Mouse (Mus musculus) bone marrow, adult 2 months (tissue): Measurements from ENCODE around the gene Gjb2. TPM values are rescaled to one million over a fixed set of nuclear protein-coding genes. Genes with fewer than 3 reads are reported as not detected.
"Not testable (repeated sequence)": the region's sequence is repeated elsewhere in the genome, so short reads cannot be mapped to it uniquely, and the experiment has no call there.

Experiments
- H3K27ac ChIP-seq: fragments of 200-500 bp; 2 replicates; pipeline ENCODE4 v1.5.1; 2012; ENCODE audit warnings: low read depth, mild to moderate bottlenecking, control low read depth, inconsistent platforms, low read length; ENCODE audit not compliant: control insufficient read depth, poor library complexity, insufficient read depth
- H3K4me1 ChIP-seq: fragments of 200-500 bp; 2 replicates; pipeline ENCODE4 v1.6.1; 2011; ENCODE audit warnings: low read length; ENCODE audit not compliant: control insufficient read depth, insufficient read depth
- H3K4me3 ChIP-seq: fragments of 200-500 bp; replicated peaks from 2 replicates; pipeline ENCODE3; 2011; ENCODE audit warnings: mild to moderate bottlenecking, low read depth, low read length, control low read depth; ENCODE audit not compliant: control insufficient read depth
- CTCF ChIP-seq: fragments of 200-500 bp; IDR thresholded peaks from 2 replicates; pipeline ENCODE4 v1.5.1; 2011; ENCODE audit warnings: low read length, control low read depth; ENCODE audit not compliant: control insufficient read depth, insufficient read depth
- POLR2A ChIP-seq: fragments of 200-500 bp; IDR thresholded peaks from 2 replicates; pipeline ENCODE4 v1.6.1; 2011; ENCODE audit warnings: low read depth, mild to moderate bottlenecking, control low read depth, low read length, borderline replicate concordance; ENCODE audit not compliant: control insufficient read depth
- WGBS: fragments of 180-500 bp; shearing (Covaris S2); methylation state at CpG from one replicate; pipeline ENCODE4 v1.1.7; 2018; 5-methylcytosine and 5-hydroxymethylcytosine counted together
- polyA plus RNA-seq: library from polyadenylated mRNA; stranded (reverse); fragments of >200 nt; gene quantifications from 2 replicates; pipeline ENCODE4 v1.2.4, GENCODE M21; 2011; ENCODE audit warnings: low replicate concordance; ENCODE audit not compliant: missing spikeins, insufficient read depth, insufficient read length

Gjb2 gene
- polyA plus RNA-seq, 1 experiment = 1.0 TPM

GRCm38 (mm10) chr14:57090001-57090400, 14.5 kb downstream of the Gjb2 start:
- Histone ChIP-seq H3K4me1 (no peaks in the 10 kb centered on the region), H3K4me3 (no peak overlapping the region), H3K27ac (no peak overlapping the region)
- WGBS = 58% methylated on average over 2 of the region's 2 CpGs
- no peak for TF ChIP-seq POLR2A
- no peak for TF ChIP-seq CTCF

GRCm38 (mm10) chr14:57089107-57089506, 15.4 kb downstream of the Gjb2 start:
- WGBS = 86% methylated on average over 7 of the region's 7 CpGs
- Histone ChIP-seq H3K4me3 (no peak overlapping the region), H3K4me1 (no peaks in the 10 kb centered on the region), H3K27ac (no peak overlapping the region)
- TF ChIP-seq CTCF (no peak), POLR2A (no peak)

GRCm38 (mm10) chr14:57084180-57084668, 20.3 kb downstream of the Gjb2 start:
- Histone ChIP-seq H3K4me3 (no peak overlapping the region), H3K4me1 (no peaks in the 10 kb centered on the region), H3K27ac (no peak overlapping the region)
- WGBS = 7% methylated on average over 11 of the region's 11 CpGs
- TF ChIP-seq CTCF = no peak
- TF ChIP-seq POLR2A = no peak

- TF ChIP-seq POLR2A (no peak), CTCF (no peak)
- H3K27ac ChIP-seq = no peak overlapping the region
- no peak overlapping the region for H3K4me3 ChIP-seq
- 80% methylated on average over 1 of the region's 1 CpGs for WGBS
- no peaks in the 10 kb centered on the region for H3K4me1 ChIP-seq
These were observed 21.6 kb downstream of the Gjb2 start for GRCm38 (mm10) chr14:57082863-57083262.

- 70% methylated on average over 6 of the region's 6 CpGs for WGBS
- H3K27ac ChIP-seq = no peak overlapping the region
- H3K4me3 ChIP-seq = no peak overlapping the region
- no peaks in the 10 kb centered on the region for H3K4me1 ChIP-seq
- TF ChIP-seq POLR2A (no peak), CTCF (no peak)
These were observed 29.0 kb downstream of the Gjb2 start for GRCm38 (mm10) chr14:57075537-57075936.

- not testable (repeated sequence) for H3K4me1 ChIP-seq, H3K27ac ChIP-seq, H3K4me3 ChIP-seq
- WGBS = 2% methylated on average over 2 of the region's 2 CpGs
These were observed 34.6 kb downstream of the Gjb2 start for GRCm38 (mm10) chr14:57069906-57070305.

- Histone ChIP-seq H3K27ac (no peak overlapping the region), H3K4me3 (no peak overlapping the region), H3K4me1 (no peaks in the 10 kb centered on the region; the same call in 1 of the 2 replicates)
- TF ChIP-seq POLR2A (no peak), CTCF (no peak)
These were observed 38.4 kb downstream of the Gjb2 start for GRCm38 (mm10) chr14:57066053-57066452.

GRCm38 (mm10) chr14:57060052-57060451, 44.5 kb downstream of the Gjb2 start:
- peak; percentile 24; the same call in 1 of the 2 replicates for TF ChIP-seq CTCF
- not testable (repeated sequence) for H3K27ac ChIP-seq, H3K4me3 ChIP-seq, H3K4me1 ChIP-seq
- 0% methylated on average over 1 of the region's 1 CpGs for WGBS

- no peak within 1 kb of the TSS for H3K4me3 ChIP-seq
- TF ChIP-seq POLR2A (no peak), CTCF (no peak)
- no peaks in the 10 kb centered on the region for H3K4me1 ChIP-seq
- H3K27ac ChIP-seq = no peak within 1 kb of the TSS
- 2% methylated on average over 79 of the region's 79 CpGs for WGBS
These were observed 46.8 kb downstream of the Gjb2 start, which contains the start of gene Gja3 for GRCm38 (mm10) chr14:57057563-57058321. Gene Gja3 (minus strand): TSS chr14:57058100.
